ENCODE assay signal across 8 mouse cellular contexts in genomic region chr7:141131024-141131820, GRCm38 (mm10). TPM values are rescaled to one million over a fixed set of nuclear protein-coding genes. Genes with fewer than 3 reads are reported as not detected.
DNase-seq lines count a peak whose midpoint lies in the region; ATAC-seq and TF ChIP-seq lines count a peak whose summit lies in the region.

No protein-coding gene starts in this region.

- WGBS in forebrain, embryonic 11.5 days: under 1% methylated on average over 59 of the region's 59 CpGs
- under 1% methylated on average over 56 of the region's 59 CpGs for WGBS in heart, postnatal 0 days
- WGBS in liver, embryonic 16.5 days (ENCODE audit: insufficient replicate concordance): under 1% methylated on average over 59 of the region's 59 CpGs
- WGBS in neural tube, embryonic 13.5 days: under 1% methylated on average over 59 of the region's 59 CpGs

- no peaks in the 10 kb centered on the region for H3K27me3 ChIP-seq in forebrain, embryonic 11.5 days (ENCODE audit: control insufficient read depth, insufficient read depth, low read length)
- no peaks in the 10 kb centered on the region for H3K27me3 ChIP-seq in heart, postnatal 0 days (ENCODE audit: control insufficient read depth, insufficient read depth, low read length)
- no peaks in the 10 kb centered on the region for H3K27me3 ChIP-seq in liver, embryonic 16.5 days (ENCODE audit: control insufficient read depth, insufficient read depth, low read depth, low read length)
- no peaks in the 10 kb centered on the region for H3K27me3 ChIP-seq in neural tube, embryonic 13.5 days
- H3K27me3 ChIP-seq in testis, adult 2 months (ENCODE audit: control insufficient read depth, insufficient read depth, low read length): no peaks in the 10 kb centered on the region

- peak overlapping the region; percentile 79 for H3K9ac ChIP-seq in forebrain, embryonic 11.5 days (ENCODE audit: low read length)
- H3K9ac ChIP-seq in heart, postnatal 0 days (replicated peaks; ENCODE audit: low read depth, low read length): peak overlapping the region; percentile 72
- peak overlapping the region; percentile 98 for H3K9ac ChIP-seq in liver, embryonic 16.5 days (ENCODE audit: low read depth, low read length)
- H3K9ac ChIP-seq in neural tube, embryonic 13.5 days: peak overlapping the region; percentile 95

- H3K27ac ChIP-seq in forebrain, embryonic 11.5 days (ENCODE audit: low read depth, low read length): no peak overlapping the region
- peak overlapping the region; percentile 53 for H3K27ac ChIP-seq in heart, postnatal 0 days (ENCODE audit: low read depth)
- H3K27ac ChIP-seq in liver, embryonic 16.5 days (ENCODE audit: low read length): peak overlapping the region; percentile 99
- H3K27ac ChIP-seq in neural tube, embryonic 13.5 days (replicated peaks): peak overlapping the region; percentile 69; the same call in 1 of the 2 replicates
- peak overlapping the region; percentile 92 for H3K27ac ChIP-seq in testis, adult 2 months (ENCODE audit: control insufficient read depth, insufficient read depth, low read depth, low read length)

- peak; percentile 68 to 81 for DNase-seq in CD8-positive naive resting alpha-beta T cell, adult 2 months (ENCODE audit: low read depth in 2 of 2, low spot score in 2 of 2)
- DNase-seq in c-Kit-positive CD71-negative TER-119-negative erythroid progenitor cells, embryonic 14.5 days (ENCODE audit: low read depth): peak; percentile 80
- DNase-seq in forebrain, embryonic 11.5 days (ENCODE audit: low spot score): peak; percentile 98
- peak; percentile 88 for DNase-seq in heart, postnatal 0 days (ENCODE audit: low spot score)
- peak; percentile 92 to 95 for DNase-seq in kidney, postnatal 4 days

- peak overlapping the region; percentile 75 for H3K4me3 ChIP-seq in forebrain, embryonic 11.5 days (ENCODE audit: low read depth, low read length)
- H3K4me3 ChIP-seq in heart, postnatal 0 days (ENCODE audit: low read depth, low read length): peak overlapping the region; percentile 80
- peak overlapping the region; percentile 92 for H3K4me3 ChIP-seq in liver, embryonic 16.5 days (ENCODE audit: low read depth, low read length)
- peak overlapping the region; percentile 87 for H3K4me3 ChIP-seq in neural tube, embryonic 13.5 days
- H3K4me3 ChIP-seq in testis, adult 2 months (ENCODE audit: control insufficient read depth, low read depth, low read length): peak overlapping the region; percentile 97

- peak overlapping the region; percentile 76 for H3K4me2 ChIP-seq in forebrain, embryonic 11.5 days (ENCODE audit: low read depth, low read length, severe bottlenecking)
- H3K4me2 ChIP-seq in heart, postnatal 0 days (ENCODE audit: low read depth, low read length): peak overlapping the region; percentile 92
- H3K4me2 ChIP-seq in liver, embryonic 16.5 days (ENCODE audit: low read depth, low read length): peak overlapping the region; percentile 79
- H3K4me2 ChIP-seq in neural tube, embryonic 13.5 days: peak overlapping the region; percentile 91

- peak; percentile 99 for ATAC-seq in forebrain, embryonic 11.5 days (replicated peaks; ENCODE audit: low FRiP score)
- peak; percentile 99 for ATAC-seq in heart, postnatal 0 days (ENCODE audit: insufficient read depth, low read depth)
- ATAC-seq in liver, embryonic 16.5 days (ENCODE audit: low read depth): peak; percentile 90
- ATAC-seq in neural tube, embryonic 13.5 days (ENCODE audit: low read depth): peak; percentile 98

- TF ChIP-seq EP300 in heart, postnatal 0 days (IDR thresholded peaks at IDR 0.05; ENCODE audit: low read depth): peak; percentile 61; the same call in 1 of the 2 replicates

- H3K4me1 ChIP-seq in forebrain, embryonic 11.5 days (replicated peaks; ENCODE audit: control insufficient read depth, insufficient read depth, low read length): peaks cover 4% of the 10 kb centered on the region; the same call in 1 of the 2 replicates
- H3K4me1 ChIP-seq in heart, postnatal 0 days (ENCODE audit: control insufficient read depth, insufficient read depth): peaks cover 16% of the 10 kb centered on the region
- peaks cover 69% of the 10 kb centered on the region for H3K4me1 ChIP-seq in liver, embryonic 16.5 days (ENCODE audit: control insufficient read depth, low read depth, low read length)
- H3K4me1 ChIP-seq in neural tube, embryonic 13.5 days (replicated peaks): peaks cover 22% of the 10 kb centered on the region
- H3K4me1 ChIP-seq in testis, adult 2 months (ENCODE audit: control insufficient read depth, insufficient read depth, low read length): no peaks in the 10 kb centered on the region; the same call in 1 of the 2 replicates

- TF ChIP-seq CTCF in heart, postnatal 0 days (IDR thresholded peaks at IDR 0.05; ENCODE audit: low read depth): no peak
- no peak; the same call in 1 of the 2 replicates for TF ChIP-seq CTCF in testis, adult 2 months (IDR thresholded peaks at IDR 0.05; ENCODE audit: control insufficient read depth, insufficient read depth, insufficient replicate concordance, low read depth, low read length)

- TF ChIP-seq POLR2A in testis, adult 2 months (IDR thresholded peaks at IDR 0.05; ENCODE audit: control insufficient read depth, low read depth, low read length): peak; percentile 93

- H3K9me3 ChIP-seq in forebrain, embryonic 11.5 days (ENCODE audit: control insufficient read depth, low read length): no peaks in the 10 kb centered on the region
- no peaks in the 10 kb centered on the region for H3K9me3 ChIP-seq in heart, postnatal 0 days (replicated peaks; ENCODE audit: control insufficient read depth, low read length)
- no peaks in the 10 kb centered on the region for H3K9me3 ChIP-seq in liver, embryonic 16.5 days (replicated peaks; ENCODE audit: control insufficient read depth, low read length)
- no peaks in the 10 kb centered on the region for H3K9me3 ChIP-seq in neural tube, embryonic 13.5 days

- peaks cover 3% of the 10 kb centered on the region; the same call in 1 of the 2 replicates for H3K36me3 ChIP-seq in forebrain, embryonic 11.5 days (ENCODE audit: control insufficient read depth, insufficient read depth, low read length)
- peaks cover 14% of the 10 kb centered on the region for H3K36me3 ChIP-seq in heart, postnatal 0 days (replicated peaks; ENCODE audit: control insufficient read depth, insufficient read depth, low read length)
- H3K36me3 ChIP-seq in liver, embryonic 16.5 days (ENCODE audit: control insufficient read depth, insufficient read depth): peaks cover 19% of the 10 kb centered on the region
- peaks cover 13% of the 10 kb centered on the region for H3K36me3 ChIP-seq in neural tube, embryonic 13.5 days
- peaks cover 1% of the 10 kb centered on the region; the same call in 1 of the 2 replicates for H3K36me3 ChIP-seq in testis, adult 2 months (ENCODE audit: control insufficient read depth, insufficient read depth, low read length)

RNA-seq across cellular contexts. Expression of gene Ptdss2, which starts 9.0 kb away (rescaled TPM):
- polyA plus RNA-seq in forebrain, embryonic 11.5 days (2014; fragmentation: Nextera tagmentation; extraction: Ambion mirVana): 70.9 and 75.3 TPM in 2 replicates
- 22.3 and 35.5 TPM in 2 replicates for total RNA-seq in heart, postnatal 0 days (2014; rRNA removed; ENCODE audit: low replicate concordance)
- polyA plus RNA-seq in heart, postnatal 0 days (2015; fragmentation: Nextera tagmentation; extraction: Ambion mirVana): 54.8 and 56.9 TPM in 2 replicates
- 136 and 138 TPM in 2 replicates for polyA plus RNA-seq in liver, embryonic 16.5 days (2015; fragmentation: Nextera tagmentation; extraction: Ambion mirVana)
- polyA plus RNA-seq in neural tube, embryonic 13.5 days (2015; fragmentation: Nextera tagmentation; extraction: Ambion mirVana): 63.5 and 77.7 TPM in 2 replicates
- 329 and 346 TPM in 2 replicates for polyA plus RNA-seq in testis, adult 2 months (2012; rRNA removed)

RNA-seq across cellular contexts. Expression of gene Ano9, which starts 13.6 kb away (rescaled TPM):
- 0.21 and 0.39 TPM in 2 replicates for polyA plus RNA-seq in forebrain, embryonic 11.5 days (2014; fragmentation: Nextera tagmentation; extraction: Ambion mirVana)
- not detected in 2 replicates for total RNA-seq in heart, postnatal 0 days (2014; rRNA removed; ENCODE audit: low replicate concordance)
- 0.04 and 0.07 TPM in 2 replicates for polyA plus RNA-seq in heart, postnatal 0 days (2015; fragmentation: Nextera tagmentation; extraction: Ambion mirVana)
- 1.5 and 3.8 TPM in 2 replicates for polyA plus RNA-seq in liver, embryonic 16.5 days (2015; fragmentation: Nextera tagmentation; extraction: Ambion mirVana)
- 0.27 TPM in 1 of 2 replicates, not detected in the other for polyA plus RNA-seq in neural tube, embryonic 13.5 days (2015; fragmentation: Nextera tagmentation; extraction: Ambion mirVana)
- polyA plus RNA-seq in testis, adult 2 months (2012; rRNA removed): 0.30 and 0.32 TPM in 2 replicates

RNA-seq across cellular contexts. Expression of gene Sigirr, which starts 30.9 kb away (rescaled TPM):
- polyA plus RNA-seq in forebrain, embryonic 11.5 days (2014; fragmentation: Nextera tagmentation; extraction: Ambion mirVana): 1.2 and 1.8 TPM in 2 replicates
- 10.3 and 16.8 TPM in 2 replicates for total RNA-seq in heart, postnatal 0 days (2014; rRNA removed; ENCODE audit: low replicate concordance)
- 4.2 and 5.1 TPM in 2 replicates for polyA plus RNA-seq in heart, postnatal 0 days (2015; fragmentation: Nextera tagmentation; extraction: Ambion mirVana)
- 27.2 and 28.1 TPM in 2 replicates for polyA plus RNA-seq in liver, embryonic 16.5 days (2015; fragmentation: Nextera tagmentation; extraction: Ambion mirVana)
- 1.5 and 3.5 TPM in 2 replicates for polyA plus RNA-seq in neural tube, embryonic 13.5 days (2015; fragmentation: Nextera tagmentation; extraction: Ambion mirVana)
- polyA plus RNA-seq in testis, adult 2 months (2012; rRNA removed): 3.9 and 5.4 TPM in 2 replicates

RNA-seq across cellular contexts. Expression of gene Rnh1, which starts 41.4 kb away (rescaled TPM):
- 56.7 and 65.2 TPM in 2 replicates for polyA plus RNA-seq in forebrain, embryonic 11.5 days (2014; fragmentation: Nextera tagmentation; extraction: Ambion mirVana)
- total RNA-seq in heart, postnatal 0 days (2014; rRNA removed; ENCODE audit: low replicate concordance): 157 and 172 TPM in 2 replicates
- polyA plus RNA-seq in heart, postnatal 0 days (2015; fragmentation: Nextera tagmentation; extraction: Ambion mirVana): 88.3 and 90.2 TPM in 2 replicates
- 70.1 and 71.7 TPM in 2 replicates for polyA plus RNA-seq in liver, embryonic 16.5 days (2015; fragmentation: Nextera tagmentation; extraction: Ambion mirVana)
- 52.4 and 57.5 TPM in 2 replicates for polyA plus RNA-seq in neural tube, embryonic 13.5 days (2015; fragmentation: Nextera tagmentation; extraction: Ambion mirVana)
- 16.6 and 16.7 TPM in 2 replicates for polyA plus RNA-seq in testis, adult 2 months (2012; rRNA removed)

RNA-seq across cellular contexts. Expression of gene Pkp3, which starts 53.2 kb away (rescaled TPM):
- polyA plus RNA-seq in forebrain, embryonic 11.5 days (2014; fragmentation: Nextera tagmentation; extraction: Ambion mirVana): 1.1 and 1.9 TPM in 2 replicates
- total RNA-seq in heart, postnatal 0 days (2014; rRNA removed; ENCODE audit: low replicate concordance): 3.8 TPM in 1 of 2 replicates, not detected in the other
- polyA plus RNA-seq in heart, postnatal 0 days (2015; fragmentation: Nextera tagmentation; extraction: Ambion mirVana): 0.19 and 0.20 TPM in 2 replicates
- 0.69 and 1.1 TPM in 2 replicates for polyA plus RNA-seq in liver, embryonic 16.5 days (2015; fragmentation: Nextera tagmentation; extraction: Ambion mirVana)
- 0.38 and 1.2 TPM in 2 replicates for polyA plus RNA-seq in neural tube, embryonic 13.5 days (2015; fragmentation: Nextera tagmentation; extraction: Ambion mirVana)
- polyA plus RNA-seq in testis, adult 2 months (2012; rRNA removed): 0.83 and 0.84 TPM in 2 replicates
